Mouse (Mus musculus): ENCODE data around the gene Gpatch8.
A peak's percentile ranks its signal among the peaks of the same experiment; 100 is the strongest.

Gpatch8 gene

DNA sequence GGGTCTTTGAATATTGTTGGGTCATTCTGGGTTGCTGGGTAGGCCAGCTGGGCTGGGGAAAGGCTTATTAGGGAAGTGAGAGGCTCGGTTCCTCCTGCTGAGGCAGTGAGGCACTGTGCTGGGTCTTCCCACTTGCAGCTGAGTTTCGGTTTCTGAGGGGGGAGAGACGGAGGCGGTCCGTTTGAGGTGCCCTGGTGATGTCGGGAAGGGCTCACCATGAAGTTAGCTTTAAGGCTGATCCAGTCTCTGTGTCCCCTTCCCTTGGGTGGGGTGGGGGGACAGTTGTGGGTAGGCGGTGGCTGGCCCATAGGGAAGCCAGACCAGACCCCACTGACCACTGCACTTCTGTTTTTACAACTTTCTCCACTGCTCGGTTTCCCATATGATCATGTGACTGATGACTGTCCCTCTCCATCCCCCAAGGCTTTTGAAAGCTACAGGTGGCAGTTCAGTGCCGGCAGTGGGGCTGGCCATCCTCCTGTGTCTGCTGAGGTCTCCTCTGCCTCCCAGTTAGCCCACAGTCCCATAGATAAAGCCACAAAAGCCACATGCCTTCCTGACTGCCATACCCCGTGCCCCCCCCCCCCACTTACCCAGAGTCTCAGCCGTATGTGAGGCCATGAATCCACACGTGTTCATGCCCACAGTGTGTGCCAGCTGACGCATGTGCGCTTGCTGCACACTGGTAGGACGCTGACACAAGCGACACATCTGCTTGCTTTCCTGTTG is 123.9 kb downstream of the Gpatch8 start:
- DNase-seq = no peak

DNA sequence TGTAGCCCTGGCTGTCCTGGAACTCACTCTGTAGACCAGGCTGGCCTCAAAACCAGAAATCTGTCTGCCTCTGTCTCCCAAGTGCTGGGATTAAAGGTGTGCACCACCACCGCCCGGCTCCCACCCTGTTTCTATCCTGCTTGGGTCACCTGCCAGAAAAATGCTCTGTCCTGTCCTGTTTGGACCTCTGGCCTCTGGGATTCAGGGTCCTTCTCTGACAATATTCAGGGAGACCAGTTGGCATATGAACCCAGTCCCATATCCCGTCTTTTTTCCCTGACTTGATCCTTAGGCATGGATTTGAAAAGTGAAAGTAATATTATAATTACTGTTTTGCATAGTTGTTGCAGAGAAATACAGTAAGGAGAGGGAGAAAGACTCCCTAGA is 124.5 kb downstream of the Gpatch8 start:
- DNase-seq = no peak

DNA sequence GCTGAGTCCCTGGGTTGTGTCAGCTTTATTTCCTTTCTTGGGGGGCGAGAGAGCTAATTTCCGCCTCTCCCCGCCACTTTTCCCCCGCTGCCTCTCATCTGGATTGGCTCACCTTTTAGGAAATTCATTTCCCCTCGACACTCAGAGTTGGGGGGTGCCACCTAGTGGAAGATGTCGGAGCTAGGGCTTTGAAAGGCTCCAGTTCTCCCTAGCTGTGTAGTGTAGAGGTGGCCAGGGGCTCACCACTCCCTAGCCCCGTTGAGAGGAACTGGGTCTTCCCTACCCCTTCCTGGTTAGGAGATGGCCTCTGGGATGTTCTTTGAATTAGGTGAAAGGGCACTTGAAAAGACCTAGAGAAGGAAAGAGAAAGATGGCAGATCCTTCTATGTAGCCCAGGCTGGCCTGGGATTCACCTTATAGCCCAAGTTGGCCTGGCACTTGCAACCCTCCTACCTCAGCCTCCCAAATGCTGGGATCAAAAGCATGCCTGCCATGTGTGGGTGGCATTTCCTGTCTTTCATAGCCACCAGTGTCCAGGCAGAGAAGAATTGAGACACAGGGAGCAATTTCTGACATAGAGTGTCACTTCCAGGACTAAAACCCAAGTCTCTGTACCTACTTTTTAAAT is 125.1 kb downstream of the Gpatch8 start:
- DNase-seq = peak; percentile 83

DNA sequence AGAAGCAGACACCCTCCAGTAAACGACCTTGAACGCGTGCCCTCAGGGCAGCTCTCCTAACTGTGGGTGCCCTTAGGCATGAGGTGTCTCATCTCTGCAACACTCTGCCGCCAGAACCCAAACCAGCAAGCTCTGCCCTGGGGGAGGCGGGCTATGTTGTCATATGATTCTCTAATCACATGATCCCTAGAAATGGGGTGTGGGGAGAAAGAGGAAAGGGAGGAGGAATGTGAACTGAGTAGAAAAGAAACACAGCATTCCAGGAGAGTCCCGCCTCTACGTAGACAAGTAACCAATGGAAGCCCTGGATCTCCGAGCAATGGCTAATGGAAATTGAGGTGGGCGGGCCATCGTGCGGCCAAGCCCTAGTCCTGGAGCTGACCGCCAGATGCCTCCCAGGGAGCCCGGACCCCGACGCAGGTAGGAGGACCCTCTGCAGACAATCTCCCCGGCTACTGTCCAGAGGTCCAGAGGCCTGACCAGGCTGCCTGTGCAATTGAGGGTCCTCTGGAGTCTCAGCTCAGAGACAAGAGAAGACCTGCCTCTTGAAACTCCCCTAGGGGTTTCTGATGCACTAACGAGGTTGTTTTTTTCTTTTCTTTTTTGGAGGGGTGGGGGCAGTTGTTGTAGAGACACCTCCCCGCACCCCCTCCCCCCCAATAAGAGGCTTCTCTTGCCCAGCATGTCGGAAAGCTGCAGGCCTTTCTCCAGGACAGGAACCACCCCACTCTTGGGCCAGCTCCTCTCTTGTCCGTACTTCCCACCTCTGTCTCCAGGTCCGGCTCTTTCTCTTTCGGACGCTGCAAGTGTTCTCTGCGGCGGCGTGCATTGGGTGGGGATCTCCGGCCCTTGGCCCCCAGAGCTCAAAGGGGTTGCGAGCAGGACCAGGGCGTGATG is 125.8 kb downstream of the Gpatch8 start, which contains the start of gene Grn:
Gene Grn, plus strand, starts transcription at position 195 of the 897 bp plus-strand sequence.
- DNase-seq = peak; percentile 88

DNA sequence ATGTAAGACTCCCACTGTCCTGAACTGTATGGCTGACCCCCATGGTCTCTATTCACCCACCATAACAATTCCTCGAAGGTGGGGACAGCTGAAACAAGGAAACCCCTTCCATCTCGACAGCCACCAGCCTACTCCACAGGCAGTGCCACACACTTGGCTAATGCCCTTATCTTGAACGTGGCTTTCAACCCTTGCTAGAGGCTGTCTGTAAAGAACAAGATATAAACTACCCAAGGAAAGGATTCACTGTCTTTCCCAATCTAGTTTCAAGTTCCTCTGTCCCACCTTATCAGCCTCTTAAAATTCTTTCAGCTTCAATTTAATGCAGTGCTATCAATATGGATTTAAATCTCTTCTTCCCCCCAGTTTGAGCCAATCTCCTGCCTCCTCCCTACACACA is 126.6 kb downstream of the Gpatch8 start:
- DNase-seq = no peak

DNA sequence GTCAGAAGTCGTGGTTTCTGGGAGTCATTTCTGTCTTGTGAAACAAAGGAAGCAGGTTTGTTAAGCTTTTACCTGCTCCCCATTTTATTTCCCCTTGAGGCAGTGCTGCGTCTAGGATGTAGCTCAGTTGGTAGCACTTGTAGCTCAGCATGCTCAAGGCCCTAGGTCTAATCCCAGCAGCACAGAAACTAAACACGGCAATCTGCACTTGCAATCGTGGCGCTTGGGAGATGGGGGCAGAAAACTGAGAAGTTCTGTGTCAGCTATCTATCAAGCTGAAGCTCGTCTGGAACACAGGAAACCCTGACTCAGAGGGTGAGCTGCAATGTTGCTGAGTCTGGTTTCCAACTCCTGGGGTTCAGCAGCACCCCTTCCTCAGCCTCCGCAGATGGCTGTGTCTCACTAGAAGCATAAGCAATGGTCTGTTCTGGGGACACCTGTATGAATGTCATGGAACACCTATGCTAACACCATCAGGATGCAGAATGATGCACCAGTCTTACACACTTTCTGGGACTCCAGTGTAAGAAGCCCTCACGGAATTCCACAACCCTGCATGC is 127.1 kb downstream of the Gpatch8 start:
- no peak for DNase-seq

Data from liver (tissue).